ENCODE assay signal across 11 mouse cellular contexts in the genomic region with DNA sequence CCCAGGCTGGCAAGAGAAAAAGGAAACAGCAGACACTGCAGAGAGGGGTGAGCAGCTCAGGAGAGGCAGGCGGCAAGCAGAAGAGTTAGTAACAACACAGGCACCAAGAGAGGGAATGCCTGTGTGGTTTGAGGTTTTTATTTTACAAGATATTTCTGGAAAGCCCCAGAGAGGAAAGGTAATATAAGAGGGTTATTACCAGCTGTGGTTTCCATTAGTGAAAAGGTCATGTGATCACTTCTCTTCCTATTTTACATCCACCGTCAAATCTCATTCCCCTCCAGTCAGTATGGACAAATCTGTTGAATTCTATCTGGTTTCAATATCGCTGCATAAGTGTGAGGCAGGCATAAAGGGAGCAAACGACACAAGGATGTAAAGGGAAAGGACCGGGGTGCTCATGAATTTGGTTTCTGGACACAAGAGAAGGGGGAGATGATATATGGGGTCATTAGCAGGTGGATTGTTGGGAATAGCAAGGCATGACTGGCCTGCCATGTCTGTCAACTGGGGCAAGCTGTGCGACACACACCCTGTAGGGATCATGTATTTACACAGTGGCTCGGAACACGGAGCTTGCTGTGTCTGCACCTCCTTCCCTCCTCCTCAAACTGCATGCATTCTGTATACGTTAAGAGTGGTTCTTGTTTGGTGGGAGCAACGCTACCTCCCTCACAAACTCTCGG. TPM values are rescaled to one million over a fixed set of nuclear protein-coding genes. Genes with fewer than 3 reads are reported as not detected.
A peak's percentile ranks its signal among the peaks of the same experiment; 100 is the strongest.
DNase-seq lines count a peak whose midpoint lies in the region; ATAC-seq lines count a peak whose summit lies in the region.
"Had no signal": no experiment of that assay in that cellular context is flagged by ENCODE, and none has a peak within 500 bp of the region (broad histone marks: within the 10 kb centered on the region; RNA-seq: fewer than 3 reads in every experiment).

No protein-coding gene starts in this region.

- H3K27ac ChIP-seq in kidney, embryonic 14.5 days (ENCODE audit: low read depth, low read length) = no peak overlapping the region
- no peak overlapping the region for H3K27ac ChIP-seq in embryonic facial prominence, embryonic 13.5 days
- H3K27ac ChIP-seq: liver, embryonic 12.5 days had no signal

- DNase-seq in kidney, adult 8-10 months = no peak
- DNase-seq in spleen, postnatal 4 days (ENCODE audit: low spot score in 2 of 2) = no peak
- no peak for DNase-seq in cerebellum, adult 11 months
- DNase-seq in cerebellum, postnatal 4 days (ENCODE audit: low spot score in 2 of 2) = no peak

- H3K4me2 ChIP-seq in kidney, embryonic 14.5 days (replicated peaks; ENCODE audit: low read depth, low read length) = no peak overlapping the region
- peak overlapping the region; percentile 22 for H3K4me2 ChIP-seq in embryonic facial prominence, embryonic 13.5 days
- H3K4me2 ChIP-seq: heart, embryonic 12.5 days; liver, embryonic 12.5 days had no signal

- H3K4me3 ChIP-seq in kidney, embryonic 14.5 days (ENCODE audit: low read length) = no peak overlapping the region
- no peak overlapping the region for H3K4me3 ChIP-seq in embryonic facial prominence, embryonic 13.5 days
- H3K4me3 ChIP-seq in megakaryocyte, embryonic 14.5 days (replicated peaks) = peak overlapping the region; percentile 64
- H3K4me3 ChIP-seq: heart, embryonic 12.5 days; liver, embryonic 12.5 days had no signal

- H3K27me3 ChIP-seq in kidney, embryonic 14.5 days (ENCODE audit: control insufficient read depth, insufficient read depth, low read length) = no peaks in the 10 kb centered on the region
- H3K27me3 ChIP-seq in embryonic facial prominence, embryonic 13.5 days = no peaks in the 10 kb centered on the region
- H3K27me3 ChIP-seq in megakaryocyte, embryonic 14.5 days (replicated peaks) = peaks cover 6% of the 10 kb centered on the region
- H3K27me3 ChIP-seq: heart, embryonic 12.5 days; liver, embryonic 12.5 days had no signal

- H3K4me1 ChIP-seq in kidney, embryonic 14.5 days (ENCODE audit: control insufficient read depth, insufficient read depth, low read length) = no peaks in the 10 kb centered on the region
- peaks cover 14% of the 10 kb centered on the region for H3K4me1 ChIP-seq in embryonic facial prominence, embryonic 13.5 days
- peaks cover 9% of the 10 kb centered on the region for H3K4me1 ChIP-seq in megakaryocyte, embryonic 14.5 days
- H3K4me1 ChIP-seq: liver, embryonic 12.5 days had no signal

- ATAC-seq in kidney, embryonic 14.5 days (ENCODE audit: low FRiP score, low TSS enrichment) = 0 out of 2 replicates have a peak, but pooled peaks have one; percentile 20
- ATAC-seq in CD4-positive, CD25-positive, alpha-beta regulatory T cell, adult 4 months = peak; percentile 40
- no peak; the same call in 1 of the 2 replicates for ATAC-seq in embryonic facial prominence, embryonic 13.5 days (ENCODE audit: insufficient number of reproducible peaks, insufficient read depth, low FRiP score, low TSS enrichment, low read depth)
- ATAC-seq: liver, embryonic 12.5 days had no signal

- 73% methylated on average over 11 of the region's 11 CpGs for whole genome bisulfite sequencing in kidney, embryonic 14.5 days
- WGBS in embryonic facial prominence, embryonic 13.5 days = 42% methylated on average over 11 of the region's 11 CpGs

- no peaks in the 10 kb centered on the region for H3K36me3 ChIP-seq in kidney, embryonic 14.5 days (ENCODE audit: control insufficient read depth, insufficient read depth, low read length)
- H3K36me3 ChIP-seq in embryonic facial prominence, embryonic 13.5 days = no peaks in the 10 kb centered on the region
- H3K36me3 ChIP-seq in megakaryocyte, embryonic 14.5 days (replicated peaks; ENCODE audit: low read length) = no peaks in the 10 kb centered on the region
- H3K36me3 ChIP-seq: G1E; heart, embryonic 12.5 days; liver, embryonic 12.5 days had no signal

- no peak overlapping the region for H3K9ac ChIP-seq in kidney, embryonic 14.5 days (ENCODE audit: low read depth, low read length)
- H3K9ac ChIP-seq in embryonic facial prominence, embryonic 13.5 days = no peak overlapping the region
- H3K9ac ChIP-seq: heart, embryonic 12.5 days; liver, embryonic 12.5 days had no signal

- H3K9me3 ChIP-seq in kidney, embryonic 14.5 days (ENCODE audit: control insufficient read depth, low read length) = no peaks in the 10 kb centered on the region
- no peaks in the 10 kb centered on the region for H3K9me3 ChIP-seq in embryonic facial prominence, embryonic 13.5 days
- no peaks in the 10 kb centered on the region for H3K9me3 ChIP-seq in megakaryocyte, embryonic 14.5 days
- H3K9me3 ChIP-seq: G1E; heart, embryonic 12.5 days; liver, embryonic 12.5 days had no signal

RNA-seq across cellular contexts. Expression of a gene that starts 24.9 kb away (rescaled TPM):
- 186 and 207 TPM in 2 replicates for polyA plus RNA-seq in kidney, embryonic 14.5 days (2014; fragmentation: Nextera tagmentation; extraction: Ambion mirVana)
- polyA plus RNA-seq in CD4-positive, CD25-positive, alpha-beta regulatory T cell, adult 4 months (2017; shearing (Covaris generic)) = 100 to 1,000 TPM; 382 to 479 TPM
- 150 and 189 TPM in 2 replicates for polyA plus RNA-seq in embryonic facial prominence, embryonic 13.5 days (2015; fragmentation: Nextera tagmentation; extraction: Ambion mirVana)
- polyA plus RNA-seq in megakaryocyte, embryonic 14.5 days (2012; ENCODE audit: insufficient read depth, low replicate concordance) = 12.9 and 58.4 TPM in 2 replicates
